8 mouse cellular contexts compared by ENCODE assay signal in the genomic region with DNA sequence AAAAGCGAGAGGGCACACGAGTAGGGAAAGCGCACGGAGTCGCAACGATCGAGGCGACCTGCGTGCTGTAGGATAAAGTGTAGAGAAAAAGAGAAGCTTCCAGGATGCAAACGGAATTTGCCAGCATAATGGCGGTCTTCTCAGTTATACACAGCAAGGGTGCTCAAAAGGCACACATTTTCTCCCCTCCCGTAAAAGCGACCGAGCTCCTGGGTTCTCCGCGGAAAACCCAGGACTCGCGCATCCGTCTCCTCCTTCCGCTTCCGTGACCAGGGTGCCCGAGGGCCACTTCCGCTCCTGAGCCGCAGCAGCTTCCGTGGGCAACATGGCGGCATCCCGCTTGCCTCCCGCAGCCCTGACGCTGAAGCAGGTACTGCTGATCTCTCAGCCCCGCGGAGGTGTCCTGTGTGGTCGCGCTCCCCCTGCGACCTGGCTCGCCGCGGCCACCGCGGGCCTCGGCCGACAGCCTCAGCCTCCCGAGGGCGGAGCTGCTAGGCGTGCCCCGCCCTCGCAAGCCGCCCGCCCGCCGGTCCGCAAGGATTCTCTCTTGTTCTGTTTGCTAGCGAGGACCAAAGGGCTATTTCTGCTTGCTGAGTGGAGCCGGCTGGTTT. TPM values are rescaled to one million over a fixed set of nuclear protein-coding genes. Genes with fewer than 3 reads are reported as not detected.
DNase-seq lines count a peak whose midpoint lies in the region; ATAC-seq and TF ChIP-seq lines count a peak whose summit lies in the region.

A gene (plus strand): TSS at position 288 of the 611 bp plus-strand sequence.

- TF ChIP-seq POLR2A in CH12.LX (IDR thresholded peaks at IDR 0.05; ENCODE audit: low read depth, low read length), result peak; percentile 95
- TF ChIP-seq POLR2A in testis, adult 2 months (IDR thresholded peaks at IDR 0.05; ENCODE audit: control insufficient read depth, low read depth, low read length), result peak; percentile 89

- no peaks in the 10 kb centered on the region for H3K9me3 ChIP-seq in CH12.LX (replicated peaks; ENCODE audit: low read length)
- H3K9me3 ChIP-seq in forebrain, embryonic 11.5 days (ENCODE audit: control insufficient read depth, low read length), result no peaks in the 10 kb centered on the region
- H3K9me3 ChIP-seq in heart, embryonic 16.5 days (replicated peaks; ENCODE audit: control insufficient read depth, low read length), result no peaks in the 10 kb centered on the region
- no peaks in the 10 kb centered on the region for H3K9me3 ChIP-seq in liver, embryonic 16.5 days (replicated peaks; ENCODE audit: control insufficient read depth, low read length)
- no peaks in the 10 kb centered on the region for H3K9me3 ChIP-seq in neural tube, embryonic 13.5 days

- peak within 1 kb of the TSS; percentile 92 for H3K4me2 ChIP-seq in CH12.LX (ENCODE audit: insufficient read depth, low read depth, poor library complexity, severe bottlenecking)
- H3K4me2 ChIP-seq in forebrain, embryonic 11.5 days (ENCODE audit: low read depth, low read length, severe bottlenecking), result peak within 1 kb of the TSS; percentile 75
- peak within 1 kb of the TSS; percentile 83 for H3K4me2 ChIP-seq in heart, embryonic 16.5 days (ENCODE audit: low read depth, low read length)
- peak within 1 kb of the TSS; percentile 67 for H3K4me2 ChIP-seq in liver, embryonic 16.5 days (ENCODE audit: low read depth, low read length)
- peak within 1 kb of the TSS; percentile 81 for H3K4me2 ChIP-seq in neural tube, embryonic 13.5 days

- WGBS in forebrain, embryonic 11.5 days, result under 1% methylated on average over 53 of the region's 53 CpGs
- whole genome bisulfite sequencing in heart, embryonic 16.5 days, result under 1% methylated on average over 53 of the region's 53 CpGs
- WGBS in liver, embryonic 16.5 days (ENCODE audit: insufficient replicate concordance), result under 1% methylated on average over 53 of the region's 53 CpGs
- WGBS in neural tube, embryonic 13.5 days, result under 1% methylated on average over 53 of the region's 53 CpGs

- peaks cover 6 to 14% of the 10 kb centered on the region in 2 experiments; a peak in 3 of 4 replicates for H3K4me1 ChIP-seq in CH12.LX (ENCODE audit: control insufficient read depth in 1 of 2, insufficient read depth in 2 of 2)
- 0 out of 2 replicates have a peak, but pooled peaks cover 2% of the 10 kb centered on the region for H3K4me1 ChIP-seq in forebrain, embryonic 11.5 days (replicated peaks; ENCODE audit: control insufficient read depth, insufficient read depth, low read length)
- H3K4me1 ChIP-seq in heart, embryonic 16.5 days (ENCODE audit: control insufficient read depth, insufficient read depth, low read length), result peaks cover 9% of the 10 kb centered on the region
- H3K4me1 ChIP-seq in liver, embryonic 16.5 days (ENCODE audit: control insufficient read depth, low read depth, low read length), result peaks cover 5% of the 10 kb centered on the region
- peaks cover 16% of the 10 kb centered on the region for H3K4me1 ChIP-seq in neural tube, embryonic 13.5 days (replicated peaks)
- H3K4me1 ChIP-seq in testis, adult 2 months (ENCODE audit: control insufficient read depth, insufficient read depth, low read length), result peaks cover 2% of the 10 kb centered on the region; the same call in 1 of the 2 replicates

- in situ Hi-C loops in CH12.LX (cut with MboI; ENCODE audit: low pct_ligation_motif_present, low pct_unique_long_range_greater_than_20kb, low sequenced_read_pairs), result no loop called here

- peak within 1 kb of the TSS; percentile 55 for H3K9ac ChIP-seq in CH12.LX (ENCODE audit: insufficient read depth, low read depth)
- peak within 1 kb of the TSS; percentile 93 for H3K9ac ChIP-seq in forebrain, embryonic 11.5 days (ENCODE audit: low read length)
- peak within 1 kb of the TSS; percentile 89 for H3K9ac ChIP-seq in heart, embryonic 16.5 days (ENCODE audit: low read length)
- peak within 1 kb of the TSS; percentile 90 for H3K9ac ChIP-seq in liver, embryonic 16.5 days (ENCODE audit: low read depth, low read length)
- H3K9ac ChIP-seq in neural tube, embryonic 13.5 days, result peak within 1 kb of the TSS; percentile 88

- no peaks in the 10 kb centered on the region; the same call in 1 of the 2 replicates for H3K79me2 ChIP-seq in CH12.LX (replicated peaks; ENCODE audit: control insufficient read depth, extremely low read depth, insufficient read depth, poor library complexity, severe bottlenecking)

- peak within 1 kb of the TSS; percentile 61 to 84 (median 69) for H3K4me3 ChIP-seq in CH12.LX (replicated peaks in 1 of 3; ENCODE audit: low read depth in 2 of 3, low read length in 2 of 3, poor library complexity in 1 of 3)
- peak within 1 kb of the TSS; percentile 73 for H3K4me3 ChIP-seq in forebrain, embryonic 11.5 days (ENCODE audit: low read depth, low read length)
- H3K4me3 ChIP-seq in heart, embryonic 16.5 days (ENCODE audit: low read length), result peak within 1 kb of the TSS; percentile 79
- H3K4me3 ChIP-seq in liver, embryonic 16.5 days (ENCODE audit: low read depth, low read length), result peak within 1 kb of the TSS; percentile 91
- H3K4me3 ChIP-seq in neural tube, embryonic 13.5 days, result peak within 1 kb of the TSS; percentile 60
- peak within 1 kb of the TSS; percentile 86 for H3K4me3 ChIP-seq in testis, adult 2 months (ENCODE audit: control insufficient read depth, low read depth, low read length)

- no peak for TF ChIP-seq CTCF in CH12.LX (conservative IDR thresholded peaks at IDR 0.05 in 1 of 2, IDR thresholded peaks at IDR 0.05 in 1 of 2; ENCODE audit: low read depth in 2 of 2, low read length in 2 of 2)
- no peak for TF ChIP-seq CTCF in testis, adult 2 months (IDR thresholded peaks at IDR 0.05; ENCODE audit: control insufficient read depth, insufficient read depth, insufficient replicate concordance, low read depth, low read length)

- peak; percentile 80 for DNase-seq in CH12.LX (ENCODE audit: extremely low read depth)
- peak; percentile 62 for DNase-seq in c-Kit-positive CD71-negative TER-119-negative erythroid progenitor cells, embryonic 14.5 days (ENCODE audit: low read depth)
- DNase-seq in forebrain, embryonic 11.5 days (ENCODE audit: low spot score), result peak; percentile 92
- peak; percentile 84 to 91 for DNase-seq in kidney, postnatal 4 days

- no peaks in the 10 kb centered on the region for H3K27me3 ChIP-seq in CH12.LX (replicated peaks)
- no peaks in the 10 kb centered on the region for H3K27me3 ChIP-seq in forebrain, embryonic 11.5 days (ENCODE audit: control insufficient read depth, insufficient read depth, low read length)
- no peaks in the 10 kb centered on the region for H3K27me3 ChIP-seq in heart, embryonic 16.5 days (ENCODE audit: control insufficient read depth, insufficient read depth, low read length)
- no peaks in the 10 kb centered on the region for H3K27me3 ChIP-seq in liver, embryonic 16.5 days (ENCODE audit: control insufficient read depth, insufficient read depth, low read depth, low read length)
- H3K27me3 ChIP-seq in neural tube, embryonic 13.5 days, result no peaks in the 10 kb centered on the region
- H3K27me3 ChIP-seq in testis, adult 2 months (ENCODE audit: control insufficient read depth, insufficient read depth, low read length), result no peaks in the 10 kb centered on the region

- no peak for TF ChIP-seq RAD21 in CH12.LX (IDR thresholded peaks at IDR 0.05; ENCODE audit: low read depth, low read length)

- dilution Hi-C loops in CH12.LX (cut with MboI; ENCODE audit: extremely low pct_ligation_motif_present, extremely low pct_unique_long_range_greater_than_20kb, low sequenced_read_pairs), result no loop called here

- H3K36me3 ChIP-seq in CH12.LX (replicated peaks in 1 of 2; ENCODE audit: control insufficient read depth in 1 of 2, insufficient read depth in 1 of 2, low read length in 1 of 2), result peaks cover 0 to 11% of the 10 kb centered on the region in 2 experiments
- H3K36me3 ChIP-seq in forebrain, embryonic 11.5 days (ENCODE audit: control insufficient read depth, insufficient read depth, low read length), result no peaks in the 10 kb centered on the region
- H3K36me3 ChIP-seq in heart, embryonic 16.5 days (ENCODE audit: control insufficient read depth, insufficient read depth), result no peaks in the 10 kb centered on the region
- no peaks in the 10 kb centered on the region for H3K36me3 ChIP-seq in liver, embryonic 16.5 days (ENCODE audit: control insufficient read depth, insufficient read depth)
- peaks cover 12% of the 10 kb centered on the region; the same call in 1 of the 2 replicates for H3K36me3 ChIP-seq in neural tube, embryonic 13.5 days
- H3K36me3 ChIP-seq in testis, adult 2 months (ENCODE audit: control insufficient read depth, insufficient read depth, low read length), result no peaks in the 10 kb centered on the region

- peak within 1 kb of the TSS; percentile 81 for H3K27ac ChIP-seq in CH12.LX (ENCODE audit: insufficient read depth, low read depth)
- H3K27ac ChIP-seq in forebrain, embryonic 11.5 days (ENCODE audit: low read depth, low read length), result peak within 1 kb of the TSS; percentile 98
- peak within 1 kb of the TSS; percentile 98 for H3K27ac ChIP-seq in heart, embryonic 16.5 days (ENCODE audit: low read length)
- peak within 1 kb of the TSS; percentile 99 for H3K27ac ChIP-seq in liver, embryonic 16.5 days (ENCODE audit: low read length)
- peak within 1 kb of the TSS; percentile 98 for H3K27ac ChIP-seq in neural tube, embryonic 13.5 days (replicated peaks)
- peak within 1 kb of the TSS; percentile 85 for H3K27ac ChIP-seq in testis, adult 2 months (ENCODE audit: control insufficient read depth, insufficient read depth, low read depth, low read length)

- peak; percentile 94 for ATAC-seq in forebrain, embryonic 11.5 days (replicated peaks; ENCODE audit: low FRiP score)
- ATAC-seq in heart, embryonic 16.5 days (replicated peaks; ENCODE audit: extremely low read depth, insufficient read depth, low FRiP score), result peak; percentile 87
- ATAC-seq in liver, embryonic 16.5 days (ENCODE audit: low read depth), result peak; percentile 94
- peak; percentile 95 for ATAC-seq in neural tube, embryonic 13.5 days (ENCODE audit: low read depth)

- TF ChIP-seq EP300 in CH12.LX (IDR thresholded peaks at IDR 0.05; ENCODE audit: low read length), result no peak; the same call in 1 of the 2 replicates

TF ChIP-seq in CH12.LX, 34 proteins besides CTCF, POLR2A, EP300 and RAD21 (continues in another document):
- TF ChIP-seq USF2 (conservative IDR thresholded peaks at IDR 0.05; ENCODE audit: low read depth, low read length) (no peak), POLR2AphosphoS2 (IDR thresholded peaks at IDR 0.05; ENCODE audit: low read depth, low read length) (peak; percentile 95), MAX (IDR thresholded peaks at IDR 0.05; ENCODE audit: low read length) (peak; percentile 68), ZKSCAN1 (IDR thresholded peaks at IDR 0.05; ENCODE audit: borderline replicate concordance, low read depth, low read length) (no peak)

RNA-seq across cellular contexts. Expression of the gene that starts here (rescaled TPM):
- total RNA-seq in CH12.LX (2012; rRNA removed), result 47.5 TPM in 2 replicates
- total RNA-seq in CH12.LX (2014; rRNA removed), result 135 and 141 TPM in 2 replicates
- 35.7 and 37.2 TPM in 2 replicates for polyA plus RNA-seq in CH12.LX (2012; ENCODE audit: insufficient read length, low read depth)
- polyA plus RNA-seq in forebrain, embryonic 11.5 days (2014; fragmentation: Nextera tagmentation; extraction: Ambion mirVana), result 122 and 133 TPM in 2 replicates
- 107 and 109 TPM in 2 replicates for polyA plus RNA-seq in heart, embryonic 16.5 days (2015; fragmentation: Nextera tagmentation; extraction: Ambion mirVana)
- 28.8 and 29.4 TPM in 2 replicates for polyA plus RNA-seq in liver, embryonic 16.5 days (2015; fragmentation: Nextera tagmentation; extraction: Ambion mirVana)
- 159 and 163 TPM in 2 replicates for polyA plus RNA-seq in neural tube, embryonic 13.5 days (2015; fragmentation: Nextera tagmentation; extraction: Ambion mirVana)
- polyA plus RNA-seq in testis, adult 2 months (2012; rRNA removed), result 13.2 and 13.5 TPM in 2 replicates

Comparison
In these comparisons a context has a peak if more than half of its experiments do, and no peak if none do; other contexts are left out.
1. Peak in every context shown above with its lines: DNase-seq, ATAC-seq, H3K4me3 ChIP-seq and H3K27ac ChIP-seq.